Mouse (Mus musculus): ENCODE data around the gene Shtn1. TPM values are rescaled to one million over a fixed set of nuclear protein-coding genes. Genes with fewer than 3 reads are reported as not detected.

Shtn1 gene
- polyA plus RNA-seq, 1 experiment from 2014 or later, result 1.1 TPM

DNA sequence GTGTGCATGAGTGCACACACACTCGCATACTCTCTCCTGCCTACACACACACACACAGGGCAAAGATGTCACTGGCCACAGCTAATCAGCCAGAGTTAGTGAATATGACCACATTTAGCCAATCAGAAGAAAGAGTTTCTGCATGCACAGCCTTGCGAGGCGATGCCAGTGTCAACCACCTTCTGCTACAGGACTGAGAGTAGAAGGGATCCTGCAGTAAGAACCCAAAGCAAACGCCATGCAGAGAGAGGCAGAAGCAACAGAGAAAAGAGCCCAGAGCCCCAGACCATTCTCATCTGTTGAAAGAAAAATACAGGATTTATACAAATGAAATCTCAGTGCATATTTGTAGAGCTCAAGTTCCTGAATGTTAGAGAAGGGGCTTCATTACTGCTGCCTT is 37.1 kb downstream of the Shtn1 start:
- Histone ChIP-seq H3K9me3 (replicated peaks; ENCODE audit: control insufficient read depth, low read length) (no peaks in the 10 kb centered on the region; the same call in 1 of the 2 replicates), H3K27me3 (ENCODE audit: control insufficient read depth, insufficient read depth, low read length) (peaks cover 2% of the 10 kb centered on the region; the same call in 1 of the 2 replicates), H3K4me2 (ENCODE audit: low read depth, low read length) (no peak overlapping the region), H3K36me3 (ENCODE audit: control insufficient read depth, insufficient read depth) (no peaks in the 10 kb centered on the region), H3K27ac (ENCODE audit: low read length) (no peak overlapping the region), H3K4me3 (ENCODE audit: low read length) (no peak overlapping the region), H3K9ac (ENCODE audit: low read length) (no peak overlapping the region), H3K4me1 (ENCODE audit: control insufficient read depth, insufficient read depth, low read length) (no peaks in the 10 kb centered on the region)
- no peak for ATAC-seq (replicated peaks; ENCODE audit: extremely low read depth, insufficient read depth, low FRiP score)
- 80% methylated on average over 4 of the region's 4 CpGs for WGBS

DNA sequence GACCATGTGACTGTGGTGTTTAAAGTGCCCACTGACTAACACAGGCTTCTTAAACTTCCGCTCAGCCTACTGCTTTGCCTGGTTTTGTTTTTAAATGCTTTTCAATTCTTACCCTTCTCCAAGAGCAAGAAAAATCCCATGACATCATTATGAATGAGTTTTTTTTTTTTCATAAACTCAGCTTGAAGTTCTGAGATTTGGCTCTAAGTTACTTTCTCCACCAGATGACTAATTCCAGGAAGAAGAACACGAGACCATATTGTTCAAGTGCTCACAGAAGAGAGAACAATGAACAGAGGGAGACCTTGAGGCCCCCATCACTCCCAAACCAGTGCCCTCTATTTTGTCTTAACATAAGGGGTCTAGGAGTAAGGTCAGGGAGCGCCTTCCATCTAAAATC is 39.1 kb downstream of the Shtn1 start:
- no peaks in the 10 kb centered on the region for H3K36me3 ChIP-seq (ENCODE audit: control insufficient read depth, insufficient read depth)
- no peaks in the 10 kb centered on the region; the same call in 1 of the 2 replicates for H3K9me3 ChIP-seq (replicated peaks; ENCODE audit: control insufficient read depth, low read length)
- H3K27me3 ChIP-seq (ENCODE audit: control insufficient read depth, insufficient read depth, low read length), result peaks cover 2% of the 10 kb centered on the region; the same call in 1 of the 2 replicates
- H3K27ac ChIP-seq (ENCODE audit: low read length), result no peak overlapping the region
- H3K9ac ChIP-seq (ENCODE audit: low read length), result no peak overlapping the region
- ATAC-seq (replicated peaks; ENCODE audit: extremely low read depth, insufficient read depth, low FRiP score), result no peak
- H3K4me1 ChIP-seq (ENCODE audit: control insufficient read depth, insufficient read depth, low read length), result no peaks in the 10 kb centered on the region
- WGBS, result 58% methylated on average over 3 of the region's 3 CpGs
- no peak overlapping the region for H3K4me3 ChIP-seq (ENCODE audit: low read length)
- no peak overlapping the region for H3K4me2 ChIP-seq (ENCODE audit: low read depth, low read length)

DNA sequence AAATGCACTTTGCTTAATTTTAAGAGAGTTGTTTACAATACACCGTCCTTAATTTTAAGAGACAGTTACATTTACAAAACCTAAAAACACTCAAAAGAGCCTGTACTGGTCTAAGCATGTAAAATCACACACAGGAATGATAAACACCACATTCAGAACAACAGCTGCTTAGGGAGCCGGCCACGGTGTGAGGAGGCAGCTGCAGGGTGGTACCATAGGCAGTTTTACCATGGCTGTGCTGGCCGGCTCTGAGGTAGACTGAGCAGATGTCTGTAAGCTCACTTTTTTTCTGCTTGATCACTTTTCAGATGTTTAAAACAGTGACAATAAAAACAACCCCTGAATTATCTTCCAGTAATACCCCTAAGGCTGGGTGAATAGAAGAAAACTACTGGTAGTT is 42.7 kb downstream of the Shtn1 start:
- no peaks in the 10 kb centered on the region for H3K27me3 ChIP-seq (ENCODE audit: control insufficient read depth, insufficient read depth, low read length)
- 77% methylated on average over 4 of the region's 4 CpGs for WGBS
- H3K27ac ChIP-seq (ENCODE audit: low read length), result no peak overlapping the region
- no peaks in the 10 kb centered on the region; the same call in 1 of the 2 replicates for H3K9me3 ChIP-seq (replicated peaks; ENCODE audit: control insufficient read depth, low read length)
- H3K9ac ChIP-seq (ENCODE audit: low read length), result no peak overlapping the region
- H3K4me3 ChIP-seq (ENCODE audit: low read length), result no peak overlapping the region
- no peaks in the 10 kb centered on the region for H3K4me1 ChIP-seq (ENCODE audit: control insufficient read depth, insufficient read depth, low read length)
- ATAC-seq (replicated peaks; ENCODE audit: extremely low read depth, insufficient read depth, low FRiP score), result no peak
- no peaks in the 10 kb centered on the region for H3K36me3 ChIP-seq (ENCODE audit: control insufficient read depth, insufficient read depth)
- H3K4me2 ChIP-seq (ENCODE audit: low read depth, low read length), result no peak overlapping the region

DNA sequence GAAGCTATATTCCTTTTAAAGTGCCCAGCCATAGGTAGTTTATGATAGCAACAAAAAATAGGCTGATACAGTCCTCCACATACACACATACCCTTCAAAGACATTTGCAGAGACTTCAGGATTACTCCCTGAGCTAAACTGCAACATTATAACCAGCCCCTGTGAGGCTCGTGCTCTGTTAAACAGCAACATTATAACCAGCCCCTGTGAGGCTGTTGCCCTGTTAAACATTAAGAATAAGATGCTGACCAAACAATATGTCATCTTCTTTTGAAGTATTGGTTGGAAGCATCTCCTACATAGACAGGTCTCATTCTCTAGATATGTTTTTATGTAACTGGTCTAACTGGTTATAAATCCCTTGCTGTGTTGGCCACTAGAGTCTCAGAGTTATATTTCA is 45.7 kb downstream of the Shtn1 start:
- 77% methylated on average over 1 of the region's 1 CpGs for WGBS
- Histone ChIP-seq H3K9ac (ENCODE audit: low read length) (no peak overlapping the region), H3K27me3 (ENCODE audit: control insufficient read depth, insufficient read depth, low read length) (no peaks in the 10 kb centered on the region), H3K4me3 (ENCODE audit: low read length) (no peak overlapping the region), H3K4me2 (ENCODE audit: low read depth, low read length) (no peak overlapping the region), H3K9me3 (replicated peaks; ENCODE audit: control insufficient read depth, low read length) (no peaks in the 10 kb centered on the region; the same call in 1 of the 2 replicates), H3K36me3 (ENCODE audit: control insufficient read depth, insufficient read depth) (no peaks in the 10 kb centered on the region), H3K27ac (ENCODE audit: low read length) (no peak overlapping the region), H3K4me1 (ENCODE audit: control insufficient read depth, insufficient read depth, low read length) (no peaks in the 10 kb centered on the region)
- ATAC-seq (replicated peaks; ENCODE audit: extremely low read depth, insufficient read depth, low FRiP score), result no peak

DNA sequence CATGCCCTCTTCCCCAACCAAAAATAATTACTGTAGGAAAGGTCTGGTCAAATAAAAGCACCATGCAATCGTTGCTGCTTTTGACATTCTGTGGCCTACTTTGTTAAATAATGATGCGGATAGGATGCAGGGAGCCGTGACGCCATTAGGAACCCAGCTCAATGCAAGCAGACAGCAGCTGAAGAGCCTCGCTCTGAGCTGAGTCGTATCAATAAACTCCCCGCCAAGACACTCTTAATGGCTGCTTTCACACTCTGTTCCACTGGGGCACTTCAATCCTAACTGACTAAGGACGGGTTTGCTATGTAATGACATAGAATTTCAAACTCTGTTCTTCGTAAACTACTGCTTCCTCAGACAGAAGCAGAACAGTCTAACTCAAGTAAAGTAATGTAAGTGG is 46.9 kb downstream of the Shtn1 start:
- no peaks in the 10 kb centered on the region for H3K36me3 ChIP-seq (ENCODE audit: control insufficient read depth, insufficient read depth)
- H3K27me3 ChIP-seq (ENCODE audit: control insufficient read depth, insufficient read depth, low read length), result no peaks in the 10 kb centered on the region
- no peak overlapping the region for H3K9ac ChIP-seq (ENCODE audit: low read length)
- 80% methylated on average over 9 of the region's 9 CpGs for WGBS
- H3K4me3 ChIP-seq (ENCODE audit: low read length), result no peak overlapping the region
- H3K9me3 ChIP-seq (replicated peaks; ENCODE audit: control insufficient read depth, low read length), result no peaks in the 10 kb centered on the region
- H3K4me2 ChIP-seq (ENCODE audit: low read depth, low read length), result no peak overlapping the region
- no peak overlapping the region for H3K27ac ChIP-seq (ENCODE audit: low read length)
- no peak for ATAC-seq (replicated peaks; ENCODE audit: extremely low read depth, insufficient read depth, low FRiP score)
- no peaks in the 10 kb centered on the region for H3K4me1 ChIP-seq (ENCODE audit: control insufficient read depth, insufficient read depth, low read length)

DNA sequence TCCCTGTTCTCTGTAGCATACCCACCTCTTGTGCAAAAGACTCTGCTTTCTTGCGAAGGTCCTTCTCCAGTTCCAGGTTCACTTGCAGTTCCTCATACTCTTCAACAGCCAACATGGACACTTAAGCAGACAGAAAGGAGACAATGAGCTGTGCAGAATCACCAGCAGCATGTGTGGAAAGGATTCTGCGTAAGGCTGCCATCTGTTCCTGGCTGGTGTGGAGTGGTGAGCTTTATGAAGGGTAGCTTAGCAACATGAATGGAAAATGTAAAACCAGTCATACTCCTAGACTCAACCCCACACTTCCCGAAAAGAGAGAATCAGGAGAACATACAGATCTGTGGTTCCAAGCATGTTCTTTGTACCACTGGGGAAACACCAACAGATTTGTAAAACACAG is 47.8 kb downstream of the Shtn1 start:
- H3K27ac ChIP-seq (ENCODE audit: low read length), result no peak overlapping the region
- no peak overlapping the region for H3K4me3 ChIP-seq (ENCODE audit: low read length)
- H3K9ac ChIP-seq (ENCODE audit: low read length), result no peak overlapping the region
- no peaks in the 10 kb centered on the region for H3K36me3 ChIP-seq (ENCODE audit: control insufficient read depth, insufficient read depth)
- no peaks in the 10 kb centered on the region for H3K4me1 ChIP-seq (ENCODE audit: control insufficient read depth, insufficient read depth, low read length)
- H3K9me3 ChIP-seq (replicated peaks; ENCODE audit: control insufficient read depth, low read length), result no peaks in the 10 kb centered on the region
- ATAC-seq (replicated peaks; ENCODE audit: extremely low read depth, insufficient read depth, low FRiP score), result no peak
- WGBS, result 87% methylated on average over 3 of the region's 3 CpGs
- no peaks in the 10 kb centered on the region for H3K27me3 ChIP-seq (ENCODE audit: control insufficient read depth, insufficient read depth, low read length)
- H3K4me2 ChIP-seq (ENCODE audit: low read depth, low read length), result no peak overlapping the region

DNA sequence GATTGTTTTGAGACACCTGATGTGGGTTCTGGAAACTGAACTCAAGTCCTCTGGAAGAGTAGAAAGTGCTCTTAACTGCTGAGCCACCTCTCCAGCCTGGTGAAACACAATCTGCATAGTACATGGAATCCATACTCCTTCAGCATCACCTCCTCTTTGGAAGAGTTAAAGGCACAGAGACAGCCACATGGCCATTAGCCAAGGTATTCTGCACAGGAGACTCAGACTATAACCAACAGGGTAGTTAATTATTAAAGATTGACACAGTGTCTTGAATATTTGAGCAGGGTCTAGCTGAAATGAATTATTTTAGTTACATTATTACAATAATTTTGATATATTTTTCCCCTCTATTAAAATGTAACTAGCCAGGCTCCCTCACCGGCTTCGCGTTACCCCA is 52.0 kb downstream of the Shtn1 start:
- 85% methylated on average over 3 of the region's 3 CpGs for WGBS
- Histone ChIP-seq H3K9me3 (replicated peaks; ENCODE audit: control insufficient read depth, low read length) (peaks cover 4% of the 10 kb centered on the region; the same call in 1 of the 2 replicates), H3K4me1 (ENCODE audit: control insufficient read depth, insufficient read depth, low read length) (no peaks in the 10 kb centered on the region), H3K9ac (ENCODE audit: low read length) (no peak overlapping the region), H3K4me2 (ENCODE audit: low read depth, low read length) (no peak overlapping the region), H3K36me3 (ENCODE audit: control insufficient read depth, insufficient read depth) (0 out of 2 replicates have a peak, but pooled peaks cover 2% of the 10 kb centered on the region), H3K4me3 (ENCODE audit: low read length) (no peak overlapping the region), H3K27ac (ENCODE audit: low read length) (no peak overlapping the region), H3K27me3 (ENCODE audit: control insufficient read depth, insufficient read depth, low read length) (no peaks in the 10 kb centered on the region)
- no peak for ATAC-seq (replicated peaks; ENCODE audit: extremely low read depth, insufficient read depth, low FRiP score)

DNA sequence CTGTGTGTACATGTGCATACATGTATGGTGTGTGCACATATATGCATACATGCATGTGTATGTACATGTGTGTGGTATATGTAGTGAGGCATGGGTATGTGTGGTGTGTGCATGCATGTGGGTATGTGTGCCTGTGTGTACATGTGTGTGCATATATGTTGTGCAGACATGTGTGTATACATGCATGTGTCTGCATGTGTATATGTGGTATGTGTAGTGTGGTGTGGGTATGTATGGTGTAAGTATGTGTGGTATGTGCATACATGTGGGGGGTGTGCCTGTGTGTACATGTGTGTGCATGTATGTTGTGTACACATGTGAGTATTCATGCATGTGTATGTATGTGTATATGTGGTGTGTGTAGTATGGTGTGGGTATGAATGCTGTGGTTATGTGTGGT is 54.3 kb downstream of the Shtn1 start:
- no peak overlapping the region for H3K27ac ChIP-seq (ENCODE audit: low read length)
- no peak overlapping the region for H3K9ac ChIP-seq (ENCODE audit: low read length)
- no peak for ATAC-seq (replicated peaks; ENCODE audit: extremely low read depth, insufficient read depth, low FRiP score)
- no peak overlapping the region for H3K4me2 ChIP-seq (ENCODE audit: low read depth, low read length)
- no peak overlapping the region for H3K4me3 ChIP-seq (ENCODE audit: low read length)
- H3K27me3 ChIP-seq (ENCODE audit: control insufficient read depth, insufficient read depth, low read length), result no peaks in the 10 kb centered on the region
- no peaks in the 10 kb centered on the region for H3K4me1 ChIP-seq (ENCODE audit: control insufficient read depth, insufficient read depth, low read length)
- H3K36me3 ChIP-seq (ENCODE audit: control insufficient read depth, insufficient read depth), result 0 out of 2 replicates have a peak, but pooled peaks cover 2% of the 10 kb centered on the region
- H3K9me3 ChIP-seq (replicated peaks; ENCODE audit: control insufficient read depth, low read length), result peaks cover 4% of the 10 kb centered on the region; the same call in 1 of the 2 replicates

DNA sequence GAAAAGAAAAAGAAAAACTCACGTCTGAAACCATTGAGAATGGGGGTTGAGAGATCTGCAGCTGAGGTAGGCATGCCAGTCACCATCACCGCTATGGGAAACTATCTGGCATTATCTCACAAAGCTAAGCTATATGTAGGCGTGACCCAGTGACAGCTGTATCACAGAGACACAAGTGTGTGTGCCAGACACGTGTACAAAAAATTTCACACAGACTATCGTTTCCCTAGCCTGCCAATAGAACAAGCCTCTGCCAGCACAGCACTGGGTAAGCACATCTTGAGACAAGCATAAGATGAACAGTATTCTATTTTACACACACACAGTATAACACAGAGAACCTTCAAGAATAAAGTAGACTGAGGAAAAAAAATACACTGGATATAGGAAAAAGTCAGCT is 65.1 kb downstream of the Shtn1 start:
- Histone ChIP-seq H3K9ac (ENCODE audit: low read length) (no peak overlapping the region), H3K36me3 (ENCODE audit: control insufficient read depth, insufficient read depth) (no peaks in the 10 kb centered on the region), H3K4me3 (ENCODE audit: low read length) (no peak overlapping the region), H3K4me1 (ENCODE audit: control insufficient read depth, insufficient read depth, low read length) (no peaks in the 10 kb centered on the region), H3K27me3 (ENCODE audit: control insufficient read depth, insufficient read depth, low read length) (no peaks in the 10 kb centered on the region), H3K27ac (ENCODE audit: low read length) (no peak overlapping the region), H3K9me3 (replicated peaks; ENCODE audit: control insufficient read depth, low read length) (no peaks in the 10 kb centered on the region), H3K4me2 (ENCODE audit: low read depth, low read length) (no peak overlapping the region)
- WGBS, result 41% methylated on average over 5 of the region's 5 CpGs
- ATAC-seq (replicated peaks; ENCODE audit: extremely low read depth, insufficient read depth, low FRiP score), result no peak

Data from heart, embryonic 16.5 days (tissue).